Mouse (Mus musculus): ENCODE results near the gene Lsm4. TPM values are rescaled to one million over a fixed set of nuclear protein-coding genes. Genes with fewer than 3 reads are reported as not detected.
A peak's percentile ranks its signal among the peaks of the same experiment; 100 is the strongest.

Gene Lsm4
- polyA plus RNA-seq, 1 experiment from 2014 or later: 388 TPM

- H3K27ac ChIP-seq (replicated peaks; ENCODE audit: low read depth, low read length): no peak overlapping the region
- WGBS: 92% methylated on average over 8 of the region's 8 CpGs
Measured at GRCm38 (mm10) chr8:70687576-70687975, 14.5 kb downstream of the Lsm4 start.

GRCm38 (mm10) chr8:70688136-70688535 is 15.1 kb downstream of the Lsm4 start:
- H3K27me3 ChIP-seq (ENCODE audit: control insufficient read depth, insufficient read depth, low read length): no peaks in the 10 kb centered on the region
- no peaks in the 10 kb centered on the region for H3K9me3 ChIP-seq (ENCODE audit: control insufficient read depth, low read length)
- no peak overlapping the region for H3K4me2 ChIP-seq (ENCODE audit: low read depth, severe bottlenecking)
- no peak overlapping the region for H3K4me3 ChIP-seq (ENCODE audit: low read depth, low read length)
- H3K4me1 ChIP-seq (ENCODE audit: control insufficient read depth, insufficient read depth, low read length): peaks cover 17% of the 10 kb centered on the region
- peaks cover 2% of the 10 kb centered on the region; the same call in 1 of the 2 replicates for H3K36me3 ChIP-seq (ENCODE audit: control insufficient read depth, insufficient read depth, low read length)
- 82% methylated on average over 3 of the region's 3 CpGs for WGBS
- H3K27ac ChIP-seq (replicated peaks; ENCODE audit: low read depth, low read length): no peak overlapping the region
- H3K9ac ChIP-seq (ENCODE audit: low read length): no peak overlapping the region
- no peak for ATAC-seq (ENCODE audit: insufficient number of reproducible peaks, low FRiP score, low TSS enrichment, low read depth)
- no peak for DNase-seq (ENCODE audit: low spot score)

More at GRCm38 (mm10) chr8:70687576-70687975, 14.5 kb downstream of the Lsm4 start:
- H3K9me3 ChIP-seq (ENCODE audit: control insufficient read depth, low read length): no peaks in the 10 kb centered on the region
- no peak overlapping the region for H3K9ac ChIP-seq (ENCODE audit: low read length)
- no peak for ATAC-seq (ENCODE audit: insufficient number of reproducible peaks, low FRiP score, low TSS enrichment, low read depth)
- peaks cover 2% of the 10 kb centered on the region; the same call in 1 of the 2 replicates for H3K36me3 ChIP-seq (ENCODE audit: control insufficient read depth, insufficient read depth, low read length)
- no peak for DNase-seq (ENCODE audit: low spot score)
- H3K4me3 ChIP-seq (ENCODE audit: low read depth, low read length): no peak overlapping the region
- H3K4me1 ChIP-seq (ENCODE audit: control insufficient read depth, insufficient read depth, low read length): peaks cover 17% of the 10 kb centered on the region
- H3K27me3 ChIP-seq (ENCODE audit: control insufficient read depth, insufficient read depth, low read length): no peaks in the 10 kb centered on the region
- H3K4me2 ChIP-seq (ENCODE audit: low read depth, severe bottlenecking): no peak overlapping the region

GRCm38 (mm10) chr8:70689892-70690390 is 16.9 kb downstream of the Lsm4 start:
- Histone ChIP-seq H3K9ac (ENCODE audit: low read length) (peak overlapping the region; percentile 27; the same call in 1 of the 2 replicates), H3K4me2 (ENCODE audit: low read depth, severe bottlenecking) (peak overlapping the region; percentile 20; the same call in 1 of the 2 replicates), H3K27me3 (ENCODE audit: control insufficient read depth, insufficient read depth, low read length) (no peaks in the 10 kb centered on the region), H3K4me1 (ENCODE audit: control insufficient read depth, insufficient read depth, low read length) (peaks cover 20% of the 10 kb centered on the region), H3K27ac (replicated peaks; ENCODE audit: low read depth, low read length) (0 out of 2 replicates have a peak overlapping the region, but pooled peaks have one; percentile 36), H3K9me3 (ENCODE audit: control insufficient read depth, low read length) (no peaks in the 10 kb centered on the region), H3K4me3 (ENCODE audit: low read depth, low read length) (no peak overlapping the region), H3K36me3 (ENCODE audit: control insufficient read depth, insufficient read depth, low read length) (peaks cover 1% of the 10 kb centered on the region; the same call in 1 of the 2 replicates)
- no peak for DNase-seq (ENCODE audit: low spot score)
- 77% methylated on average over 5 of the region's 5 CpGs for WGBS
- ATAC-seq (ENCODE audit: insufficient number of reproducible peaks, low FRiP score, low TSS enrichment, low read depth): no peak

GRCm38 (mm10) chr8:70691230-70691629 is 18.2 kb downstream of the Lsm4 start:
- Histone ChIP-seq H3K9me3 (ENCODE audit: control insufficient read depth, low read length) (no peaks in the 10 kb centered on the region), H3K4me1 (ENCODE audit: control insufficient read depth, insufficient read depth, low read length) (peaks cover 33% of the 10 kb centered on the region), H3K4me3 (ENCODE audit: low read depth, low read length) (peak overlapping the region; percentile 9), H3K27ac (replicated peaks; ENCODE audit: low read depth, low read length) (peak overlapping the region; percentile 89), H3K36me3 (ENCODE audit: control insufficient read depth, insufficient read depth, low read length) (no peaks in the 10 kb centered on the region; the same call in 1 of the 2 replicates), H3K9ac (ENCODE audit: low read length) (peak overlapping the region; percentile 72), H3K4me2 (ENCODE audit: low read depth, severe bottlenecking) (peak overlapping the region; percentile 24; the same call in 1 of the 2 replicates), H3K27me3 (ENCODE audit: control insufficient read depth, insufficient read depth, low read length) (no peaks in the 10 kb centered on the region)
- no peak for ATAC-seq (ENCODE audit: insufficient number of reproducible peaks, low FRiP score, low TSS enrichment, low read depth)
- 47% methylated on average over 4 of the region's 4 CpGs for WGBS
- no peak for DNase-seq (ENCODE audit: low spot score)

GRCm38 (mm10) chr8:70691727-70692231 is 18.7 kb downstream of the Lsm4 start:
- ATAC-seq (ENCODE audit: insufficient number of reproducible peaks, low FRiP score, low TSS enrichment, low read depth): peak; percentile 83
- DNase-seq (ENCODE audit: low spot score): peak; percentile 88
- peak overlapping the region; percentile 89 for H3K27ac ChIP-seq (replicated peaks; ENCODE audit: low read depth, low read length)
- H3K9me3 ChIP-seq (ENCODE audit: control insufficient read depth, low read length): no peaks in the 10 kb centered on the region
- H3K27me3 ChIP-seq (ENCODE audit: control insufficient read depth, insufficient read depth, low read length): no peaks in the 10 kb centered on the region
- H3K4me2 ChIP-seq (ENCODE audit: low read depth, severe bottlenecking): peak overlapping the region; percentile 24
- H3K4me1 ChIP-seq (ENCODE audit: control insufficient read depth, insufficient read depth, low read length): peaks cover 39% of the 10 kb centered on the region
- WGBS: under 1% methylated on average over 17 of the region's 20 CpGs
- H3K4me3 ChIP-seq (ENCODE audit: low read depth, low read length): peak overlapping the region; percentile 21
- no peaks in the 10 kb centered on the region; the same call in 1 of the 2 replicates for H3K36me3 ChIP-seq (ENCODE audit: control insufficient read depth, insufficient read depth, low read length)
- peak overlapping the region; percentile 72 for H3K9ac ChIP-seq (ENCODE audit: low read length)

- H3K9ac ChIP-seq (ENCODE audit: low read length): no peak overlapping the region
- H3K4me1 ChIP-seq (ENCODE audit: control insufficient read depth, insufficient read depth, low read length): peaks cover 53% of the 10 kb centered on the region
- no peaks in the 10 kb centered on the region for H3K36me3 ChIP-seq (ENCODE audit: control insufficient read depth, insufficient read depth, low read length)
- 78% methylated on average over 5 of the region's 5 CpGs for WGBS
- no peak for DNase-seq (ENCODE audit: low spot score)
- no peak overlapping the region for H3K4me3 ChIP-seq (ENCODE audit: low read depth, low read length)
- no peaks in the 10 kb centered on the region for H3K9me3 ChIP-seq (ENCODE audit: control insufficient read depth, low read length)
- no peak for ATAC-seq (ENCODE audit: insufficient number of reproducible peaks, low FRiP score, low TSS enrichment, low read depth)
- H3K27ac ChIP-seq (replicated peaks; ENCODE audit: low read depth, low read length): no peak overlapping the region
- H3K27me3 ChIP-seq (ENCODE audit: control insufficient read depth, insufficient read depth, low read length): no peaks in the 10 kb centered on the region
- H3K4me2 ChIP-seq (ENCODE audit: low read depth, severe bottlenecking): no peak overlapping the region
Measured at GRCm38 (mm10) chr8:70693636-70694035, 20.6 kb downstream of the Lsm4 start.

- H3K9me3 ChIP-seq (ENCODE audit: control insufficient read depth, low read length): no peaks in the 10 kb centered on the region
- DNase-seq (ENCODE audit: low spot score) (peak; percentile 73), ATAC-seq (ENCODE audit: insufficient number of reproducible peaks, low FRiP score, low TSS enrichment, low read depth) (no peak)
- H3K4me1 ChIP-seq (ENCODE audit: control insufficient read depth, insufficient read depth, low read length): peaks cover 49% of the 10 kb centered on the region
- H3K9ac ChIP-seq (ENCODE audit: low read length): peak overlapping the region; percentile 32; the same call in 1 of the 2 replicates
- H3K4me3 ChIP-seq (ENCODE audit: low read depth, low read length): no peak overlapping the region
- H3K27ac ChIP-seq (replicated peaks; ENCODE audit: low read depth, low read length): peak overlapping the region; percentile 82
- H3K36me3 ChIP-seq (ENCODE audit: control insufficient read depth, insufficient read depth, low read length): no peaks in the 10 kb centered on the region
- no peaks in the 10 kb centered on the region for H3K27me3 ChIP-seq (ENCODE audit: control insufficient read depth, insufficient read depth, low read length)
- WGBS: 23% methylated on average over 31 of the region's 32 CpGs
- H3K4me2 ChIP-seq (ENCODE audit: low read depth, severe bottlenecking): peak overlapping the region; percentile 20
Measured at GRCm38 (mm10) chr8:70695318-70696018, 22.4 kb downstream of the Lsm4 start.

GRCm38 (mm10) chr8:70696019-70696885 is 23.2 kb downstream of the Lsm4 start:
- H3K27me3 ChIP-seq (ENCODE audit: control insufficient read depth, insufficient read depth, low read length): no peaks in the 10 kb centered on the region
- peak overlapping the region; percentile 52 for H3K9ac ChIP-seq (ENCODE audit: low read length)
- peak overlapping the region; percentile 82 for H3K27ac ChIP-seq (replicated peaks; ENCODE audit: low read depth, low read length)
- peak overlapping the region; percentile 45 for H3K4me2 ChIP-seq (ENCODE audit: low read depth, severe bottlenecking)
- no peaks in the 10 kb centered on the region for H3K36me3 ChIP-seq (ENCODE audit: control insufficient read depth, insufficient read depth, low read length)
- 6% methylated on average over 31 of the region's 31 CpGs for WGBS
- DNase-seq (ENCODE audit: low spot score): peak; percentile 82
- peaks cover 49% of the 10 kb centered on the region for H3K4me1 ChIP-seq (ENCODE audit: control insufficient read depth, insufficient read depth, low read length)
- no peak overlapping the region; the same call in 1 of the 2 replicates for H3K4me3 ChIP-seq (ENCODE audit: low read depth, low read length)
- H3K9me3 ChIP-seq (ENCODE audit: control insufficient read depth, low read length): no peaks in the 10 kb centered on the region
- ATAC-seq (ENCODE audit: insufficient number of reproducible peaks, low FRiP score, low TSS enrichment, low read depth): peak; percentile 6; the same call in 1 of the 2 replicates

All from limb, embryonic 11.5 days (tissue).